Mouse (Mus musculus): ENCODE measurements around the gene Oprd1.

The Oprd1 gene

GRCm38 (mm10) chr4:132156941-132157622 is 12.8 kb upstream of the Oprd1 start:
- no peak for DNase-seq (ENCODE audit: low read depth, low spot score)
- H3K27me3 ChIP-seq (ENCODE audit: control insufficient read depth, insufficient read depth, low read length, poor library complexity, severe bottlenecking): no peaks in the 10 kb centered on the region
- no peaks in the 10 kb centered on the region for H3K36me3 ChIP-seq (ENCODE audit: control insufficient read depth, insufficient read depth, low read length, poor library complexity, severe bottlenecking)

GRCm38 (mm10) chr4:132154877-132155670 is 10.8 kb upstream of the Oprd1 start:
- no peaks in the 10 kb centered on the region for H3K36me3 ChIP-seq (ENCODE audit: control insufficient read depth, insufficient read depth, low read length, poor library complexity, severe bottlenecking)
- no peak for DNase-seq (ENCODE audit: low read depth, low spot score)
- no peaks in the 10 kb centered on the region for H3K27me3 ChIP-seq (ENCODE audit: control insufficient read depth, insufficient read depth, low read length, poor library complexity, severe bottlenecking)

- Histone ChIP-seq H3K36me3 (ENCODE audit: control insufficient read depth, insufficient read depth, low read length, poor library complexity, severe bottlenecking) (no peaks in the 10 kb centered on the region), H3K27me3 (ENCODE audit: control insufficient read depth, insufficient read depth, low read length, poor library complexity, severe bottlenecking) (no peaks in the 10 kb centered on the region)
- no peak for DNase-seq (ENCODE audit: low read depth, low spot score)
These were observed 7.4 kb upstream of the Oprd1 start for GRCm38 (mm10) chr4:132151673-132152072.

GRCm38 (mm10) chr4:132146201-132146600 is 1.9 kb upstream of the Oprd1 start:
- peak; percentile 6 for DNase-seq (ENCODE audit: low read depth, low spot score)
- Histone ChIP-seq H3K27me3 (ENCODE audit: control insufficient read depth, insufficient read depth, low read length, poor library complexity, severe bottlenecking) (0 out of 2 replicates have a peak, but pooled peaks cover 2% of the 10 kb centered on the region), H3K36me3 (ENCODE audit: control insufficient read depth, insufficient read depth, low read length, poor library complexity, severe bottlenecking) (no peaks in the 10 kb centered on the region)

- DNase-seq (ENCODE audit: low read depth, low spot score): no peak
- H3K36me3 ChIP-seq (ENCODE audit: control insufficient read depth, insufficient read depth, low read length, poor library complexity, severe bottlenecking): no peaks in the 10 kb centered on the region
- 0 out of 2 replicates have a peak, but pooled peaks cover 2% of the 10 kb centered on the region for H3K27me3 ChIP-seq (ENCODE audit: control insufficient read depth, insufficient read depth, low read length, poor library complexity, severe bottlenecking)
These were observed 806 bp upstream of the Oprd1 start for GRCm38 (mm10) chr4:132145092-132145491.

- no peak for DNase-seq (ENCODE audit: low read depth, low spot score)
- no peaks in the 10 kb centered on the region for H3K27me3 ChIP-seq (ENCODE audit: control insufficient read depth, insufficient read depth, low read length, poor library complexity, severe bottlenecking)
- H3K36me3 ChIP-seq (ENCODE audit: control insufficient read depth, insufficient read depth, low read length, poor library complexity, severe bottlenecking): no peaks in the 10 kb centered on the region
These were observed 5.6 kb downstream of the Oprd1 start for GRCm38 (mm10) chr4:132138640-132139039.

GRCm38 (mm10) chr4:132137013-132137412 is 7.3 kb downstream of the Oprd1 start:
- no peak for DNase-seq (ENCODE audit: low read depth, low spot score)
- no peaks in the 10 kb centered on the region for H3K27me3 ChIP-seq (ENCODE audit: control insufficient read depth, insufficient read depth, low read length, poor library complexity, severe bottlenecking)
- no peaks in the 10 kb centered on the region for H3K36me3 ChIP-seq (ENCODE audit: control insufficient read depth, insufficient read depth, low read length, poor library complexity, severe bottlenecking)

GRCm38 (mm10) chr4:132133920-132134319 is 10.4 kb downstream of the Oprd1 start:
- no peak for DNase-seq (ENCODE audit: low read depth, low spot score)
- no peaks in the 10 kb centered on the region for H3K27me3 ChIP-seq (ENCODE audit: control insufficient read depth, insufficient read depth, low read length, poor library complexity, severe bottlenecking)
- H3K36me3 ChIP-seq (ENCODE audit: control insufficient read depth, insufficient read depth, low read length, poor library complexity, severe bottlenecking): no peaks in the 10 kb centered on the region

- H3K36me3 ChIP-seq (ENCODE audit: control insufficient read depth, insufficient read depth, low read length, poor library complexity, severe bottlenecking): no peaks in the 10 kb centered on the region
- DNase-seq (ENCODE audit: low read depth, low spot score): no peak
- no peaks in the 10 kb centered on the region for H3K27me3 ChIP-seq (ENCODE audit: control insufficient read depth, insufficient read depth, low read length, poor library complexity, severe bottlenecking)
These were observed 10.9 kb downstream of the Oprd1 start for GRCm38 (mm10) chr4:132133381-132133780.

GRCm38 (mm10) chr4:132132297-132132696 is 12.0 kb downstream of the Oprd1 start:
- no peaks in the 10 kb centered on the region for H3K36me3 ChIP-seq (ENCODE audit: control insufficient read depth, insufficient read depth, low read length, poor library complexity, severe bottlenecking)

GRCm38 (mm10) chr4:132131790-132132189 is 12.5 kb downstream of the Oprd1 start:
- Histone ChIP-seq H3K36me3 (ENCODE audit: control insufficient read depth, insufficient read depth, low read length, poor library complexity, severe bottlenecking) (no peaks in the 10 kb centered on the region), H3K27me3 (ENCODE audit: control insufficient read depth, insufficient read depth, low read length, poor library complexity, severe bottlenecking) (no peaks in the 10 kb centered on the region)
- no peak for DNase-seq (ENCODE audit: low read depth, low spot score)

More at GRCm38 (mm10) chr4:132132297-132132696, 12.0 kb downstream of the Oprd1 start:
- no peaks in the 10 kb centered on the region for H3K27me3 ChIP-seq (ENCODE audit: control insufficient read depth, insufficient read depth, low read length, poor library complexity, severe bottlenecking)
- no peak for DNase-seq (ENCODE audit: low read depth, low spot score)

- Histone ChIP-seq H3K36me3 (ENCODE audit: control insufficient read depth, insufficient read depth, low read length, poor library complexity, severe bottlenecking) (no peaks in the 10 kb centered on the region), H3K27me3 (ENCODE audit: control insufficient read depth, insufficient read depth, low read length, poor library complexity, severe bottlenecking) (no peaks in the 10 kb centered on the region)
- DNase-seq (ENCODE audit: low read depth, low spot score): no peak
These were observed 13.2 kb downstream of the Oprd1 start for GRCm38 (mm10) chr4:132131116-132131515.

- Histone ChIP-seq H3K27me3 (ENCODE audit: control insufficient read depth, insufficient read depth, low read length, poor library complexity, severe bottlenecking) (no peaks in the 10 kb centered on the region), H3K36me3 (ENCODE audit: control insufficient read depth, insufficient read depth, low read length, poor library complexity, severe bottlenecking) (no peaks in the 10 kb centered on the region)
- no peak for DNase-seq (ENCODE audit: low read depth, low spot score)
These were observed 13.6 kb downstream of the Oprd1 start for GRCm38 (mm10) chr4:132130645-132131044.

GRCm38 (mm10) chr4:132130134-132130533 is 14.2 kb downstream of the Oprd1 start:
- no peaks in the 10 kb centered on the region for H3K36me3 ChIP-seq (ENCODE audit: control insufficient read depth, insufficient read depth, low read length, poor library complexity, severe bottlenecking)
- no peaks in the 10 kb centered on the region for H3K27me3 ChIP-seq (ENCODE audit: control insufficient read depth, insufficient read depth, low read length, poor library complexity, severe bottlenecking)

GRCm38 (mm10) chr4:132128997-132129636 is 15.2 kb downstream of the Oprd1 start:
- Histone ChIP-seq H3K27me3 (ENCODE audit: control insufficient read depth, insufficient read depth, low read length, poor library complexity, severe bottlenecking) (no peaks in the 10 kb centered on the region), H3K36me3 (ENCODE audit: control insufficient read depth, insufficient read depth, low read length, poor library complexity, severe bottlenecking) (no peaks in the 10 kb centered on the region)
- no peak for DNase-seq (ENCODE audit: low read depth, low spot score)

More at GRCm38 (mm10) chr4:132130134-132130533, 14.2 kb downstream of the Oprd1 start:
- no peak for DNase-seq (ENCODE audit: low read depth, low spot score)
